Mouse (Mus musculus) hindbrain, embryonic 10.5 days (tissue): ENCODE results near the gene Cep95. TPM values are rescaled to one million over a fixed set of nuclear protein-coding genes. Genes with fewer than 3 reads are reported as not detected.

Experiments used
- DNase-seq: peaks from one replicate; pipeline ENCODE4 v3.0.0-alpha.2; 2017; ENCODE audit warnings: low spot score
- H3K27ac ChIP-seq: fragments of 300-500 bp; sonication (generic); 2 replicates; pipeline ENCODE4 v1.5.1; 2016; ENCODE audit warnings: mild to moderate bottlenecking, moderate library complexity
- H3K27me3 ChIP-seq: fragments of 300-500 bp; sonication (generic); 2 replicates; pipeline ENCODE4 v1.6.1; 2016; ENCODE audit warnings: mild to moderate bottlenecking; ENCODE audit not compliant: poor library complexity, insufficient read depth, severe bottlenecking
- H3K36me3 ChIP-seq: fragments of 300-500 bp; sonication (generic); 2 replicates; pipeline ENCODE4 v1.6.1; 2016; ENCODE audit warnings: mild to moderate bottlenecking, moderate library complexity
- H3K4me1 ChIP-seq: fragments of 300-500 bp; sonication (generic); replicated peaks from 2 replicates; pipeline ENCODE4 v1.6.1; 2016; ENCODE audit warnings: mild to moderate bottlenecking
- H3K4me3 ChIP-seq: fragments of 300-500 bp; sonication (generic); 2 replicates; pipeline ENCODE4 v1.5.1; 2016; ENCODE audit warnings: mild to moderate bottlenecking, moderate library complexity
- H3K9me3 ChIP-seq: fragments of 300-500 bp; sonication (generic); 2 replicates; pipeline ENCODE4 v1.6.1; 2016; ENCODE audit warnings: mild to moderate bottlenecking, moderate library complexity
- WGBS: fragments of 180-500 bp; shearing (Covaris S2); methylation state at CpG from one replicate; pipeline ENCODE4 v1.1.7; 2016; 5-methylcytosine and 5-hydroxymethylcytosine counted together
- polyA plus RNA-seq: library from polyadenylated mRNA; unstranded; fragments of >200 nt; fragmentation: Nextera tagmentation; extraction: Ambion mirVana; gene quantifications from 2 replicates; pipeline ENCODE4 v1.2.1, GENCODE M21; 2016

The Cep95 gene
- polyA plus RNA-seq, 1 experiment from 2014 or later, result 14.8 TPM

- WGBS, result 88% methylated on average over 4 of the region's 4 CpGs
- Histone ChIP-seq H3K36me3 (peaks cover 98% of the 10 kb centered on the region), H3K4me3 (no peak overlapping the region), H3K9me3 (no peaks in the 10 kb centered on the region), H3K27ac (no peak overlapping the region), H3K27me3 (no peaks in the 10 kb centered on the region), H3K4me1 (no peaks in the 10 kb centered on the region)
- DNase-seq, result no peak
Measured at GRCm38 (mm10) chr11:106820972-106821371, 31.9 kb downstream of the Cep95 start.

GRCm38 (mm10) chr11:106821397-106821796 lies 32.3 kb downstream of the Cep95 start:
- Histone ChIP-seq H3K4me1 (no peaks in the 10 kb centered on the region), H3K36me3 (peaks cover 98% of the 10 kb centered on the region), H3K27me3 (no peaks in the 10 kb centered on the region), H3K9me3 (no peaks in the 10 kb centered on the region), H3K4me3 (no peak overlapping the region), H3K27ac (no peak overlapping the region)
- WGBS, result 89% methylated on average over 6 of the region's 6 CpGs
- DNase-seq, result no peak

- H3K36me3 ChIP-seq, result peaks cover 97% of the 10 kb centered on the region
- H3K4me1 ChIP-seq, result no peaks in the 10 kb centered on the region
- no peak overlapping the region for H3K27ac ChIP-seq
- no peaks in the 10 kb centered on the region for H3K9me3 ChIP-seq
- no peaks in the 10 kb centered on the region for H3K27me3 ChIP-seq
- no peak overlapping the region for H3K4me3 ChIP-seq
- DNase-seq, result no peak
- WGBS, result 94% methylated on average over 8 of the region's 8 CpGs
Measured at GRCm38 (mm10) chr11:106822491-106822890, 33.4 kb downstream of the Cep95 start.

- peaks cover 97% of the 10 kb centered on the region for H3K36me3 ChIP-seq
Measured at GRCm38 (mm10) chr11:106822911-106823310, 33.9 kb downstream of the Cep95 start.

GRCm38 (mm10) chr11:106823741-106824140 lies 34.7 kb downstream of the Cep95 start:
- Histone ChIP-seq H3K27ac (no peak overlapping the region), H3K4me3 (no peak overlapping the region), H3K36me3 (peaks cover 97% of the 10 kb centered on the region), H3K4me1 (no peaks in the 10 kb centered on the region), H3K9me3 (no peaks in the 10 kb centered on the region), H3K27me3 (no peaks in the 10 kb centered on the region)
- 92% methylated on average over 8 of the region's 8 CpGs for WGBS
- DNase-seq, result no peak

More at GRCm38 (mm10) chr11:106822911-106823310, 33.9 kb downstream of the Cep95 start:
- H3K27me3 ChIP-seq, result no peaks in the 10 kb centered on the region
- WGBS, result 92% methylated on average over 5 of the region's 5 CpGs
- no peak overlapping the region for H3K27ac ChIP-seq
- no peak overlapping the region for H3K4me3 ChIP-seq
- no peaks in the 10 kb centered on the region for H3K9me3 ChIP-seq
- no peak for DNase-seq
- H3K4me1 ChIP-seq, result no peaks in the 10 kb centered on the region

GRCm38 (mm10) chr11:106824403-106824802 lies 35.4 kb downstream of the Cep95 start:
- Histone ChIP-seq H3K4me3 (no peak overlapping the region), H3K9me3 (no peaks in the 10 kb centered on the region), H3K36me3 (peaks cover 97% of the 10 kb centered on the region), H3K27me3 (no peaks in the 10 kb centered on the region), H3K4me1 (no peaks in the 10 kb centered on the region), H3K27ac (no peak overlapping the region)
- DNase-seq, result no peak
- WGBS, result 95% methylated on average over 10 of the region's 10 CpGs

GRCm38 (mm10) chr11:106828079-106828478 lies 39.0 kb downstream of the Cep95 start:
- peaks cover 94% of the 10 kb centered on the region for H3K36me3 ChIP-seq
- H3K9me3 ChIP-seq, result no peaks in the 10 kb centered on the region
- no peaks in the 10 kb centered on the region for H3K4me1 ChIP-seq
- H3K27ac ChIP-seq, result no peak overlapping the region
- H3K27me3 ChIP-seq, result no peaks in the 10 kb centered on the region
- no peak for DNase-seq
- H3K4me3 ChIP-seq, result no peak overlapping the region
- WGBS, result 94% methylated on average over 7 of the region's 7 CpGs

- WGBS, result 94% methylated on average over 3 of the region's 3 CpGs
- H3K27ac ChIP-seq, result no peak overlapping the region
- H3K36me3 ChIP-seq, result peaks cover 85% of the 10 kb centered on the region
- H3K9me3 ChIP-seq, result no peaks in the 10 kb centered on the region
- no peaks in the 10 kb centered on the region for H3K4me1 ChIP-seq
- no peak overlapping the region for H3K4me3 ChIP-seq
- no peak for DNase-seq
- no peaks in the 10 kb centered on the region for H3K27me3 ChIP-seq
Measured at GRCm38 (mm10) chr11:106842002-106842401, 53.0 kb downstream of the Cep95 start.

GRCm38 (mm10) chr11:106851438-106851837 lies 62.4 kb downstream of the Cep95 start:
- Histone ChIP-seq H3K27me3 (no peaks in the 10 kb centered on the region), H3K27ac (no peak overlapping the region), H3K4me1 (no peaks in the 10 kb centered on the region), H3K36me3 (peaks cover 88% of the 10 kb centered on the region), H3K9me3 (no peaks in the 10 kb centered on the region), H3K4me3 (no peak overlapping the region)
- WGBS, result 63% methylated on average over 2 of the region's 2 CpGs
- no peak for DNase-seq

Other genes starting within 250 kb of the Cep95 start
- 6.9 and 7.9 TPM in 2 replicates for gene Tex2, start 175.8 kb upstream of the Cep95 start, polyA plus RNA-seq
- gene Pecam1, start 38.6 kb upstream of the Cep95 start, polyA plus RNA-seq, result 17.3 and 18.3 TPM in 2 replicates
- gene Milr1, start 38.0 kb upstream of the Cep95 start, polyA plus RNA-seq, result 0.93 and 1.6 TPM in 2 replicates
- 8.1 and 10.1 TPM in 2 replicates for gene Polg2, start 9.7 kb upstream of the Cep95 start, polyA plus RNA-seq
- gene Ddx5, start 67 bp upstream of the Cep95 start, polyA plus RNA-seq, result 285 and 301 TPM in 2 replicates
- gene Smurf2, start 131.5 kb downstream of the Cep95 start, polyA plus RNA-seq, result 13.0 and 13.3 TPM in 2 replicates
- 653 and 682 TPM in 2 replicates for gene Kpna2, start 210.3 kb downstream of the Cep95 start, polyA plus RNA-seq
- 1.6 and 2.8 TPM in 2 replicates for gene 1810010H24Rik, start 236.4 kb downstream of the Cep95 start, polyA plus RNA-seq